Mouse (Mus musculus): ENCODE data around the gene Fut7.

Fut7 gene

GRCm38 (mm10) chr2:25460135-25460534, 37.1 kb downstream of the Fut7 start:
- no peak for DNase-seq (ENCODE audit: low spot score)

DNA sequence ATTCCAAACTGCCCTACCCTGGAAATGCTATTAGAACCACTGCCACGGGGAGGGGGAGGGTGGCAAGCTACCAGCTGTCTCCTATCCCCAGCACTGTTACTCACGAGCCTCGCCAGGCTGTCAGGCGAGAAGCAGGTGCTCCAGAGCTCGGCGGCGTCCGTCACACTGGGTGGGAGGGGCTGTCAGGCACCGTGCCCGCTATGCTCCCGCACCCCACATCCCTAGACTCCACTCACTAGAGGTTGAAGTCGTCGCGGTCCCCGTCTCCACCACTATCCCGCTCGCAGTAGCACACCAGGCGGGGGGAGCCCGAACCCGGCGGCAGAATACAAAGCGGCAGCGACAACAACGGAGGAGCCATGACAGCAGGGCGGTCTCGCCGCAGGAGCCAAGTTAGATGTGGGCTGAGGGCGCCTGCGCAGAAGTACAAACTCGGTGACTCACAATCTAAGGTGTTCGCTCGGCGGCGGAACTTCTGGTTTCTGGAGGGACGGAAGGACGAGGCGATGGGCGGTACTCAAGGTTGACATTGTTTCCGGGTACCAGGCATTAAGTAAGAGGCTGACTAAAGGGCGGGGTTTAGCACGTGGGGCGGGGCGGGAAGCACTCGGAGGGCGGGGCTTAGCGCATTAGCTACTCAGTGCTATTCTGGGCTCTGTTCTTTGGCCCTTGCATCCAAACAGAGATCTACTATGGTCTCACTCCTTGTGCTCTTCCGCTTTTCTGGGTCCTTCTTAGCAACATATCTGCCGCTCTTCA, 37.7 kb downstream of the Fut7 start, which contains the start of gene Paxx:
TSS of gene Paxx (minus strand) at position 544 of the 759 bp plus-strand sequence.
- DNase-seq (ENCODE audit: low spot score), result peak; percentile 77

GRCm38 (mm10) chr2:25461407-25461806, 38.3 kb downstream of the Fut7 start:
- DNase-seq (ENCODE audit: low spot score), result no peak

DNA sequence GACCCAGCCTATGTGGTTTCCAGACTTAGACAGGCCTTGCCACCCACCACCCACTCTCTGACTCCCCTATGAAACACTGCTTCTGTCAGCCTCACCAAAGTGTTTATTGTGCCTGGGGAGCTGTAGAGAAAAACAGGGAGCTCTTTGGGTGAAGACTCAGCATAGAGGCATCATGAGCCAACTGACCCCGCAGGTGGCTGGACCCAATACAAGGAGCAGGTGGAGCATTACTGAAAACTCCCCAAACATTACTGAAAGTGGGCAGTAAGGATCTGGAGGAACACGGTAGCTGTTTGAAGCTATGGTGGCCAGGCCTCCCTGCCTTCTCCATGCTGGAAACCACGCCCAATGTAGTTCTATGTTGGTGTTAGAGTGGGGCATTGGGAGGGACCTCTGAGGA, 40.6 kb downstream of the Fut7 start:
- DNase-seq (ENCODE audit: low spot score), result no peak

DNA sequence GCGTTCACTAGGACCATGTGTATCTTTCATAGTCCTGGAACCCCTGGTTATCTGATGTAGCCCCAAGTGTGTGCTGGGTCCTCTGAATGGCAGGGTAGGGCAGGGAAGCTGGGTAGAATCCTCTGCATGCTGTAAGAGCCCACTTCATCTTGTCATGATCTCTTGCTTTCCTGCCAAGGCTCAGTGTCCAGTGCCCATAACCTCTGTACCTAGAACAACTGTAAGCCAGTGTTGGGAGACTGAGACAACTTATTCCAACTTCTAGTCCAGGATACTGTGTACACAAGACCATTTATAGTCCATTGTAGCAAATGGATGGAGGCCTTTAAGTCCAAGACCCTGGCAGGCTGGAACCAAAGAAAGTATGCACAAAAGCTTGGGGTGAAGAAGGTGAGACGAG, 42.2 kb downstream of the Fut7 start:
- DNase-seq (ENCODE audit: low spot score), result no peak

GRCm38 (mm10) chr2:25465816-25466635, 43.0 kb downstream of the Fut7 start:
- no peak for DNase-seq (ENCODE audit: low spot score)

DNA sequence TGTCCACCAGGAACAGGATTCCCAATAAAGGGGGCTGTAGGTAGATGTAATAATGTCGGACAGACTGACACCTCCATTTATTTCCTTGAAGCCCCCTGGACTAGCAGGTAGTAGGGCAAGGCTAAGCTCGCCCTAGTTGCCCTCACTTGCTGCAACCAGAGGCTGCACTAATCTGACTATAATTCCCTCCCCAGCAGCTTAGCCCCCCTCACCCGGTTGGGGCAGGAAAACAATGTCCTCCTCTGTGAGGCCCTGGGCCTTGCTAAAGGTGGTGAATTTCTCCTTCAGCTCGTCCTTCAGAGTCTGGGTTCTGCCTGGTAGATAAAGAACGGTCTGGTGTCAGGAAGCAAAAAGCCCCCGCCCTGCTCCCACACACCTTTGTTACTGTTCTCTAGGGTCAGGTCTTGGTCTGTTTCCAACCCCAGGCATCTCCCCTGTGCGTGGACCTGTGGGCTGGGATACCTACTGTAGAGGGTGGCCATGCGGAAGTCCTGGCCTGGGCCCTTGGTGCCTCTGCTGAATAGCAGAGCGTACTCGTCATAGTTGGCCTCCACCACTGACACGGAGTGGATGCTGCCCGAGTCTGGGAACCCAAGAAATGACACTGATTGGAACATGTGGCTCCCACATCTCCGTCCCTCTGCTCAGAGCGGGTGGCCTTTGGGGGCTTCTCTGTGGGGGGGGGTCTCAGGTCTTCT, 44.7 kb downstream of the Fut7 start:
- DNase-seq (ENCODE audit: low spot score), result no peak

DNA sequence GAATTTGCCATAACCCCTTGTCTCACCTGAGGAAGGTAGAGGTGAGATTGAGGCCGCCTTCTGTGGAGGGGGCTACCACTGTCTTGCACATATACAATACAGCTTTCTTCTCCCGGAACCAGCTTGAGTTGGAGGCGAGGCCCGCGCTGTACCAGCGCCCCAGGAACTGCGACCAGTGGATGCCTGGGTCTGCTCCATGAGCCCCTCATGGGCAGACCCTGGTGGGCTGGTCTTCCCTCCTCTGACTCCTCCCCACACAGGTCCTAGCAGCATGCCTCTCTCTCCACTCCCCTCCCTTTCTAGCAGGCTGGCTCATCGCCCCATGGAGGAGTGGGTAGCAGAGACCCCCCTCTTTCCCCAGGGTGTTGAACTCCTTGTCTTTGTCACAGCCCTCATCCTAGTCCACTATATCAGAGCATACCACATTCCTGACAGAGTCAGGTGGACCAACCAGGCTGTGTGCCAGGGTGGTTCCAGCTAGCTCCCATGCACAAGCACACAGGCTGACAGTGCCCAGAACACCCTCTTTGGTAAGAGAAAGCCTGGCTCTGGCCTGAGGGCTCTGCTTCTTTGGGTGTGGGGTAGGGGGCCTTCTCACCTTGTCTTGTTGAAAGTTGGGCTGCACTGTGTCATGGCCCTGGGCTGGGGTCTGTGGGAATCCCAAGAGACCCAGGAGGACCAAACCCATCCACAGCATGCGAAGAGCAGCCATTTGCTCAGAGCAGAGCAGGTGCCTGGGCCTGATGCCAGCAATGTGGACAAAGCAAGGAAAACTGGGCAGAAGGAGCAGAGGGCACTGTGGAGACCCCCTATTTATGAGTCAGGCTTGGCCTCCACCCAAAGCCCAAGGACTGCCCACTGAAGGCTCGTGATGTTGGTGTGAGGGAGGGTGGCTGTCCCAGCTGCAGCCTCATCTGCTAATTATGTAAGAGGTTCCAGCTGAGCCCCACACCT, 46.2 kb downstream of the Fut7 start:
- no peak for DNase-seq (ENCODE audit: low spot score)

DNA sequence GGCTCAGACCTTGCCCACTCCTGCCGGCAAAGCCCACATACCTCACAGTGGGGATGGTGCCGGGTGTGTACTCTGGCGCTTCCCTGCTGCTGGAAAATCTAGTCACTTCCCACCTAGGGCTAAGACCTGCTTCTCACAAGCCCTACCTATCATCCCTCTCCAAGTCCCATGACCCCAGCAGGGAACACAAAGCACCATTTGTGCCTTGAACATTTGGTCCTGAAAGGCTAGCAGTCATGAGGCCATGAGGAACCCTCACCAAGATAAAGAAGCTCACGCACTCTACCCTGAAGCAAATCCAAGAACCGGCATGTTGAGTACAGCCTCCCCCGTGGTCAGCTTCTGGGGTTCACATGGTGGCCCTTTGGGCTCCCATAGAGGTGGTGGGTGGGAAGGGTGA, 46.9 kb downstream of the Fut7 start, which contains the start of gene Ptgds:
TSS of gene Ptgds (minus strand) at position 78 of the 400 bp plus-strand sequence.
- DNase-seq (ENCODE audit: low spot score), result no peak

DNA sequence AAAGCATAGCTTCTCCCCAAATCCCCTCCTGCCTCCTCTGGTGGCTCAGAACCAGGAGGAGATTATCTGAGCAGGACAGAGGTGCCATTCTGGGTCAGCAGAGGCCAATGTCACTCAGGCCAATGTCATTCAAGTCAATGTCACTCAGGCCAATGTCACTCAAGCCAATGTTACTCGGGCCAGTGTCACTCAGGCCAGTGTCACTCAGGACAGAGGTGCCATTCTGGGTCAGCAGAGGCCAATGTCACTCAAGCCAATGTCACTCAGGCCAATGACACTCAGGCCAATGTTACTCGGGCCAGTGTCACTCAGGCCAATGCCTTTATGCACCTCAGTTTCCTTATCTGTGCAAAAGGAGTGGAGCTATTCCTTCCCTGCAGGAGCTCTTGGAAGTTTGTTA, 49.5 kb downstream of the Fut7 start:
- DNase-seq (ENCODE audit: low spot score), result no peak
